Mouse (Mus musculus) right cerebral cortex, postnatal 36 days (tissue): ENCODE measurements around the gene Gpr84.
"Not testable (repeated sequence)": the region's sequence is repeated elsewhere in the genome, so short reads cannot be mapped to it uniquely, and the experiment has no call there.

Experiments used
- DNase-seq, 2 experiments: peaks; one replicate each; pipeline ENCODE4 v3.0.0; 2022; ENCODE audit warnings: low spot score in 2 of 2, mixed read lengths in 1 of 2

The Gpr84 gene

GRCm38 (mm10) chr15:103285778-103286417 is 24.5 kb downstream of the Gpr84 start:
- no peak for DNase-seq

- DNase-seq: no peak
Measured at GRCm38 (mm10) chr15:103284647-103285046, 25.8 kb downstream of the Gpr84 start.

GRCm38 (mm10) chr15:103284066-103284465 is 26.3 kb downstream of the Gpr84 start:
- no peak for DNase-seq

GRCm38 (mm10) chr15:103281465-103282205 is 28.8 kb downstream of the Gpr84 start:
- no peak for DNase-seq

GRCm38 (mm10) chr15:103280817-103281464 is 29.5 kb downstream of the Gpr84 start:
- no peak for DNase-seq

- DNase-seq: no peak
Measured at GRCm38 (mm10) chr15:103279750-103280149, 30.7 kb downstream of the Gpr84 start.

- DNase-seq: no peak
Measured at GRCm38 (mm10) chr15:103277949-103278348, 32.5 kb downstream of the Gpr84 start.

GRCm38 (mm10) chr15:103275943-103276342 is 34.5 kb downstream of the Gpr84 start:
- DNase-seq: not testable (repeated sequence)

- peak; percentile 97 to 99 for DNase-seq
Measured at GRCm38 (mm10) chr15:103272419-103273279, 37.8 kb downstream of the Gpr84 start, which contains the start of gene Copz1. Copz1 (plus strand) TSS chr15:103272714.

- DNase-seq: no peak
Measured at GRCm38 (mm10) chr15:103268903-103269302, 41.5 kb downstream of the Gpr84 start.

GRCm38 (mm10) chr15:103264794-103265193 is 45.6 kb downstream of the Gpr84 start:
- no peak for DNase-seq

- no peak for DNase-seq
Measured at GRCm38 (mm10) chr15:103259989-103260388, 50.4 kb downstream of the Gpr84 start.

GRCm38 (mm10) chr15:103259162-103259561 is 51.2 kb downstream of the Gpr84 start:
- no peak for DNase-seq
